Mouse (Mus musculus): Measurements from ENCODE around the gene Pak1. TPM values are rescaled to one million over a fixed set of nuclear protein-coding genes. Genes with fewer than 3 reads are reported as not detected.

Gene Pak1
- total and polyA plus RNA-seq, 3 experiments, result 1.1 to 1.6 (median 1.2) TPM

GRCm38 (mm10) chr7:97804245-97805066 lies 16.1 kb downstream of the Pak1 start:
- 82% methylated on average over 2 of the region's 2 CpGs for WGBS

GRCm38 (mm10) chr7:97805067-97805365 lies 16.7 kb downstream of the Pak1 start:
- WGBS, result 83% methylated on average over 3 of the region's 3 CpGs
- H3K79me2 ChIP-seq (replicated peaks; ENCODE audit: control insufficient read depth, insufficient read depth, low read length), result no peaks in the 10 kb centered on the region

More at GRCm38 (mm10) chr7:97804245-97805066, 16.1 kb downstream of the Pak1 start:
- Histone ChIP-seq H3K4me1 (ENCODE audit: control insufficient read depth, insufficient read depth, low read length) (no peaks in the 10 kb centered on the region), H3K36me3 (ENCODE audit: control insufficient read depth, insufficient read depth, low read length) (no peaks in the 10 kb centered on the region), H3K27me3 (ENCODE audit: control insufficient read depth, insufficient read depth, low read length) (no peaks in the 10 kb centered on the region), H3K4me3 (no peak overlapping the region), H3K9ac (ENCODE audit: low read depth, low read length) (no peak overlapping the region), H3K79me2 (replicated peaks; ENCODE audit: control insufficient read depth, insufficient read depth, low read length) (no peaks in the 10 kb centered on the region), H3K27ac (no peak overlapping the region)
- no peak for TF ChIP-seq CTCF (IDR thresholded peaks at IDR 0.05)
- no peak for TF ChIP-seq POLR2A (IDR thresholded peaks at IDR 0.05; ENCODE audit: insufficient read depth, low read depth, low read length)
- TF ChIP-seq EP300 (IDR thresholded peaks at IDR 0.05; ENCODE audit: insufficient read depth, low read depth, low read length), result no peak
- intact Hi-C loops (cut with DNase I), result no loop called here
- no peak for DNase-seq

GRCm38 (mm10) chr7:97809307-97809706 lies 21.0 kb downstream of the Pak1 start:
- intact Hi-C loops (cut with DNase I), result no loop called here
- Histone ChIP-seq H3K9ac (ENCODE audit: low read depth, low read length) (no peak overlapping the region), H3K27ac (no peak overlapping the region), H3K79me2 (replicated peaks; ENCODE audit: control insufficient read depth, insufficient read depth, low read length) (no peaks in the 10 kb centered on the region), H3K4me3 (no peak overlapping the region), H3K4me1 (ENCODE audit: control insufficient read depth, insufficient read depth, low read length) (no peaks in the 10 kb centered on the region), H3K27me3 (ENCODE audit: control insufficient read depth, insufficient read depth, low read length) (no peaks in the 10 kb centered on the region), H3K36me3 (ENCODE audit: control insufficient read depth, insufficient read depth, low read length) (no peaks in the 10 kb centered on the region)
- TF ChIP-seq CTCF (IDR thresholded peaks at IDR 0.05) (no peak), EP300 (IDR thresholded peaks at IDR 0.05; ENCODE audit: insufficient read depth, low read depth, low read length) (no peak), POLR2A (IDR thresholded peaks at IDR 0.05; ENCODE audit: insufficient read depth, low read depth, low read length) (no peak)
- WGBS, result 69% methylated on average over 5 of the region's 5 CpGs
- no peak for DNase-seq

More at GRCm38 (mm10) chr7:97805067-97805365, 16.7 kb downstream of the Pak1 start:
- H3K27me3 ChIP-seq (ENCODE audit: control insufficient read depth, insufficient read depth, low read length), result no peaks in the 10 kb centered on the region
- H3K9ac ChIP-seq (ENCODE audit: low read depth, low read length), result no peak overlapping the region
- TF ChIP-seq EP300 (IDR thresholded peaks at IDR 0.05; ENCODE audit: insufficient read depth, low read depth, low read length), result no peak
- TF ChIP-seq POLR2A (IDR thresholded peaks at IDR 0.05; ENCODE audit: insufficient read depth, low read depth, low read length), result no peak
- no peak for TF ChIP-seq CTCF (IDR thresholded peaks at IDR 0.05)
- H3K4me1 ChIP-seq (ENCODE audit: control insufficient read depth, insufficient read depth, low read length), result no peaks in the 10 kb centered on the region
- H3K27ac ChIP-seq, result no peak overlapping the region
- intact Hi-C loops (cut with DNase I), result no loop called here
- DNase-seq, result no peak
- no peak overlapping the region for H3K4me3 ChIP-seq
- H3K36me3 ChIP-seq (ENCODE audit: control insufficient read depth, insufficient read depth, low read length), result no peaks in the 10 kb centered on the region

GRCm38 (mm10) chr7:97821875-97822274 lies 33.5 kb downstream of the Pak1 start:
- no peak overlapping the region for H3K9ac ChIP-seq (ENCODE audit: low read depth, low read length)
- intact Hi-C loops (cut with DNase I), result no loop called here
- no peak for DNase-seq
- WGBS, result 83% methylated on average over 2 of the region's 2 CpGs
- H3K79me2 ChIP-seq (replicated peaks; ENCODE audit: control insufficient read depth, insufficient read depth, low read length), result no peaks in the 10 kb centered on the region
- no peak overlapping the region for H3K4me3 ChIP-seq
- H3K27me3 ChIP-seq (ENCODE audit: control insufficient read depth, insufficient read depth, low read length), result no peaks in the 10 kb centered on the region
- no peaks in the 10 kb centered on the region for H3K36me3 ChIP-seq (ENCODE audit: control insufficient read depth, insufficient read depth, low read length)
- no peak overlapping the region for H3K27ac ChIP-seq
- no peaks in the 10 kb centered on the region for H3K4me1 ChIP-seq (ENCODE audit: control insufficient read depth, insufficient read depth, low read length)
- TF ChIP-seq POLR2A (IDR thresholded peaks at IDR 0.05; ENCODE audit: insufficient read depth, low read depth, low read length), result no peak
- TF ChIP-seq CTCF (IDR thresholded peaks at IDR 0.05), result no peak
- no peak for TF ChIP-seq EP300 (IDR thresholded peaks at IDR 0.05; ENCODE audit: insufficient read depth, low read depth, low read length)

- no peaks in the 10 kb centered on the region for H3K27me3 ChIP-seq (ENCODE audit: control insufficient read depth, insufficient read depth, low read length)
- no peak overlapping the region for H3K27ac ChIP-seq
- no peak for DNase-seq
- no peak overlapping the region for H3K4me3 ChIP-seq
- intact Hi-C loops (cut with DNase I), result no loop called here
- WGBS, result 75% methylated on average over 2 of the region's 2 CpGs
- no peak for TF ChIP-seq CTCF (IDR thresholded peaks at IDR 0.05)
- TF ChIP-seq EP300 (IDR thresholded peaks at IDR 0.05; ENCODE audit: insufficient read depth, low read depth, low read length), result no peak
- no peak for TF ChIP-seq POLR2A (IDR thresholded peaks at IDR 0.05; ENCODE audit: insufficient read depth, low read depth, low read length)
- H3K9ac ChIP-seq (ENCODE audit: low read depth, low read length), result no peak overlapping the region
- no peaks in the 10 kb centered on the region for H3K36me3 ChIP-seq (ENCODE audit: control insufficient read depth, insufficient read depth, low read length)
- H3K79me2 ChIP-seq (replicated peaks; ENCODE audit: control insufficient read depth, insufficient read depth, low read length), result no peaks in the 10 kb centered on the region
- no peaks in the 10 kb centered on the region for H3K4me1 ChIP-seq (ENCODE audit: control insufficient read depth, insufficient read depth, low read length)
These were observed 40.8 kb downstream of the Pak1 start for GRCm38 (mm10) chr7:97829091-97829490.

- Histone ChIP-seq H3K4me1 (ENCODE audit: control insufficient read depth, insufficient read depth, low read length) (no peaks in the 10 kb centered on the region), H3K27me3 (ENCODE audit: control insufficient read depth, insufficient read depth, low read length) (no peaks in the 10 kb centered on the region), H3K27ac (no peak overlapping the region), H3K4me3 (no peak overlapping the region), H3K79me2 (replicated peaks; ENCODE audit: control insufficient read depth, insufficient read depth, low read length) (no peaks in the 10 kb centered on the region), H3K36me3 (ENCODE audit: control insufficient read depth, insufficient read depth, low read length) (no peaks in the 10 kb centered on the region), H3K9ac (ENCODE audit: low read depth, low read length) (no peak overlapping the region)
- TF ChIP-seq EP300 (IDR thresholded peaks at IDR 0.05; ENCODE audit: insufficient read depth, low read depth, low read length), result no peak
- no peak for TF ChIP-seq CTCF (IDR thresholded peaks at IDR 0.05)
- TF ChIP-seq POLR2A (IDR thresholded peaks at IDR 0.05; ENCODE audit: insufficient read depth, low read depth, low read length), result no peak
- intact Hi-C loops (cut with DNase I), result no loop called here
- DNase-seq, result no peak
- WGBS, result 53% methylated on average over 3 of the region's 3 CpGs
These were observed 42.4 kb downstream of the Pak1 start for GRCm38 (mm10) chr7:97830739-97831138.
